Mouse (Mus musculus): ENCODE data around the gene Cryzl1. TPM values are rescaled to one million over a fixed set of nuclear protein-coding genes. Genes with fewer than 3 reads are reported as not detected.

Gene Cryzl1
- total RNA-seq, 2 experiments from 2014 or later = 43.5 to 65.5 TPM

DNA sequence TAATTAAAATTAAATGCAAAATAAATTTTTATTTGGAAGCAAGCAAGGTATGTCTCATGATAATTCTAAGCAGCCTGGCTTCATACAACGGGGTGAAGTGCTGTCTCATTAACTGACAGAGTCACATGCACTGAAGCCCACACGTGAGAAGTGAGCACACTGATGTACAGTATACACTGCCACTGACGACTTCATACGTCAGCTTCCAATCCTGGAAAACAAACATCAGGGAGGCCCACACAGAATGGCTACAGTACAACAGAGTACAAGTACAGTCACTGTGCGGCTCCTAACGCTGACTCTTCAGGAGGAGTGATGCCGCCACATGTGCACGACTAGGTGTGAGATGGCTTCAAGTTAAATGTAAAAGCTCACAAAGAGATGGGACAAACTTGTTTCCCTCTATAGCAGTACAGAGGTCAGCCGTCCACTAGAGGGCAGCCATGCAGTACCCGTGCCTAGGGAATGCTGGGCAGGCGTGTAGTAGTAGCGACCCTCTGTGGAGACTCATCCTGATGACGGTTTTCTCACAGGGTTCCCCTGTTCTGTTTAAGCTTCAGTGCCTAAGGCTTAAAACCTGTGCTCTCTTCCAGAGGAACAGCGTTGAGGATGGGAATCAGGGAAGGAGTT is 34.2 kb downstream of the Cryzl1 start:
- ATAC-seq (replicated peaks; ENCODE audit: poor library complexity, severe bottlenecking) = peak; percentile 96

DNA sequence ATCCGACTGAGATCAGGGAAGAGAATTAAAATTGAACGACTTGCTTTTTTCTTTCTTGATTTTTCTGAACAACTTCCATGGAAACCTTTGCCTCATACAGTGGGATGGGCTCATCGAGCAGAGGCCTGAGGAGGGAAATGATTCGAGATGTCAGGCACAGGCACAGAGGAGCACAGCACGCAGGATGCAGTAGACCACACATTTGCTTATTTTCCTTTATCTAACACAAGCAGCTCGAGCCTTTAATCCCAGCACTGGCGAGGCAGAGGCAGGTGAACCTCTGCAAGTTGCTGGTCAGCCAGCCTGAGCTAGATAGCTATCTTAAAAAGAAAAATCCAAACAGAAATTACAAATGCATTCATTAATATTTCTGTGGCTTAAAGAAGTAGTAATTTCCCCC is 39.0 kb downstream of the Cryzl1 start:
- ATAC-seq (replicated peaks; ENCODE audit: poor library complexity, severe bottlenecking) = no peak

DNA sequence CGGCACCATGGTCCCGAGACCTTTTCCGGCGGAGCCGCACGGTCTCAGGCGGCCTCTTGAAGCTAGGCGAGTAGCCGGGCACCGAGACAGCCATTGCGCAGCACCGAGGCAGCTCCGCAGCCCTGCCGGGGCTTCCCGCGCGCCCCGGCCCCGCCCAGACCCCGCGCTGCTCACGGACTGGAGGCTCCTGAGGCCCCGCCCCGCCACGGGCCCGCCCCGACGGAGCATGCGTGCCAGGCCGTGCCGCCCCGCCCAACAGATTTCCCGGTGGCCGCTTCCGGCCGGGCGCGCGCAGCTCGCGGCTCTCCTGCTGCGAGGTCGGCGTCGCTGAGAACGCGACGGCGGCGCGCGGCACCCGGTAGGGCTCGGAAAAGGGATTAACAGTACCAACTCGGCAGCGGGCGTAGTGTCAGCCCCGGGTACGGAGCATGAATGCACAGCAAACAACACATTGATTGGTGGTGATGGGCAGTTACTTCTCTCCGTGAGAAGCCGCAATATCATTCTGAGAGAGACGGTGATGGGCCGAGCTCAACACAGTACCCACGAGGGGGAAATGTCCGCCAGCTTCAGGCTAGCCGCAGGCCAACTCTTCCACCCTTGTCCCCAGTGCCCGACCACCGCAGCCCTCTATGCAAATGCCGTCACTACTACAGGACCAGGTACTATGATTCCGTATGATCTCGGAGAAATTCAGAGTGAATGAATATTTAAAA is 40.0 kb downstream of the Cryzl1 start, which contains the start of gene Donson:
Donson (minus strand) TSS at position 152 of the 716 bp plus-strand sequence.
- ATAC-seq (replicated peaks; ENCODE audit: poor library complexity, severe bottlenecking) = peak; percentile 86

DNA sequence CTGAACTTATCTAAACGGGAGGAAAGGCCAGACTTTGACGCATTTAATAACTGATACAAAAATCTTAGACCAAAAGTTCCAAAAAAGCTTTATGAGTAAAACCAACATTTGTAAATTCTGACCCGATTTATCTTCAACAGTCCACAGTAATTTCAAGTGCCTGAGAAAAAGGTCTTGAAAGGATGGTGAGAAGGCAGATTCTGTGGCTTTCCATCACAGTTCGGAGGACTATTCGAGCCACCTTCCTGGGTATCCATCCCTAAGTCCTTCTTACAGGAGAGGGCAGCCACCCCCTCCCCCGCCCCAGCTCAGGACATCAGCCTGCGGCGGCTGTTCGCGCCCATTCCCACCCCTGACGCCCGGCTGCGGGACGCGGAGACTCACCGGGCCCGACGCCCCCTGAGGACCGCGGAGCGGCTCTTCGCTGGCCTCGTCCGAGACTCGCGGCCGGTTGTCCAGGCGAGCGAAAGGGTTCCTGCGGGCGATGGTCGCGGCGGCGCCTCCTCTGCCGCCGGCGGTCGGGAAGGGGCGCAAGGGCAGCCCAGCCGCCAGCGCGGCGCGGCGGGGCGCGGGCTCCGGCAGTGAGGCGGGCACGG is 40.7 kb downstream of the Cryzl1 start:
- no peak; the same call in 1 of the 2 replicates for ATAC-seq (replicated peaks; ENCODE audit: poor library complexity, severe bottlenecking)

DNA sequence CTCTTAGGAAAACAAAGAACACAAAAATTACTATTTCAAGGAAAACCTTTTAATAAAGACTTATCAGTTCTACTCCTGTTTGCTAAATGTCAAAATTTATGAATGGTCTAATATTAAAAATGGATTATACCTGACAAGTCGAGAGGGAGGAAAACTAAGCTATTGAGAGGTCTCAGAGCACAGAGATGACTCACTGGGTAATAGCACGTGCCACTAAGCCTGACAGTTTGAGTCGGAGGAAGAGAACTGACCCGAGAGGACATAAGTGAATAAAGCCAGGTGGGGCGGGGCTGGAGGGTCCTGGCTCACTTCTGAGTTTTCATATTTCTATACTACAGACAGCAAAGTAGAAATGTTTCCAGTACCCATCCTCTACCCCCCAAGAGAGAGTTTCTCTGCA is 42.4 kb downstream of the Cryzl1 start:
- ATAC-seq (replicated peaks; ENCODE audit: poor library complexity, severe bottlenecking) = no peak

DNA sequence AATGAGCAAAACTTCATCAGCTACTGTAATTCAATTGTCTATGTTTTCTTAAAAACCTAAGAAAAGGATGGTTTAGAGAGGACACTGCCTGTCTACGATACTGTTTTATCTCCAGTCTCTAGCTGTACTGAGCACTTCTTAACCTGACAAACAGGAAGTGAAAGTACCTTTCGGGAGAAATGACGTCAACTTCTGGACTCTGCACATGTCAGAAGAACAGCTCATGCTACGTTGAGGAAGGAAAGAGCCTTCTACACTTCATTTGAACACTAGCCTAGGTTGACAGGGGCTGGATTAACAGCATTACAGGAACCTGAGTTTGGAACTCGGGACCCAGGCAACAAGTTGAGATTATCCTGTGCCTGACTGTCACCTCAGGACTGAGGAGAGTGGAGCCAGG is 43.2 kb downstream of the Cryzl1 start:
- ATAC-seq (replicated peaks; ENCODE audit: poor library complexity, severe bottlenecking) = peak; percentile 66

DNA sequence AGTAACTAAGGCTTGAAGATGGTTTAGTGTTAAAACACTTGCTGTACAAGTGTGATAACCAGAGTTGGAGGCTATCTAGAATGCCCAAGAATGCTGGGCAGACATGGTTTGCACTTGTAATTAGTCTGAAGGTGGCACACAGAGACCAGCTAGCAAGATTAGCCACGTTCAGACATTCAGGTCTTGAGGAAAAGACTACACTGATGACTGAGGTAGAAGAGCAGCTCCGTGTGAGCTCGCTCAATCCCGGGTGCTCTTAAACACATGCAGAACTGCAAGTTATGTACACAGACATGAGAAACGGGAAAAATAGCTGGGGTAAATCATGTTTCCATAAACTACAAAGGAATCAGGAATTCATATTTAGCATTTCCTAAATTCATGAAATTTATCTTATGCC is 48.1 kb downstream of the Cryzl1 start:
- ATAC-seq (replicated peaks; ENCODE audit: poor library complexity, severe bottlenecking) = no peak

DNA sequence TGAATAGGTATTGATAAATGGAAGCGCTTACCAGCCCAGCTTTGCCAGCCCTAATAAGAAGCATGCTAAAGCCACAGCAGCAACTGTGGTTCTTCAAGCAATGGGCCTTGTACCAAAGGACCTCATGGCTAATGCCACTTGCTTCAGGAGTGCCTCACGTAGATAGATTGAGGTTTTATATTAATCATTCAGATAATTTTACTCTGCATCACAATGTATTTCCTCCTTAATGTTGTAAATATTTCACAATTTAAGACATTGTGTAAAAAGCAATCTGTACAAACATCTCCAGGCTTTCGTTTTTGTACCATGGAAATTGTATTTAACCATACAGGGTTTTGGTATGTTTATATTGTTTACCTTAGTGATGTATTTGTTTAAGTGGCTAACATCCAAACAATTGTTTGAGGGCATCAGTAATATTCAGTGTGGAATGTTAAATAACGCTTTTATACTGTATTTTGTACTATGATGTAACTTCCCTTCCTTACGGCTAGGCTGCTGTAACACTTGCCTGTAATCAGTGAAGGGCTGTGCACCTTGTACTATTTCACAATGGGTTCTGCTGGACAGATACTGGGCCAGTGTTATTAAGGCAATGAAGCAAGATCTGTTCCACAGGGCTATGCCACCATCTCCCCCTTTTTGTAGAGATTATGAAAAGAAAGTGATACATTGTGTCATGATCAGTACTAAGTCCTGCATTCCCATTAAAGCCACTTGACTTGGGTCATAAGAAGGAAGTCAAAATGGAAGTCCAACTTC is 50.4 kb downstream of the Cryzl1 start:
- ATAC-seq (replicated peaks; ENCODE audit: poor library complexity, severe bottlenecking) = peak; percentile 97

DNA sequence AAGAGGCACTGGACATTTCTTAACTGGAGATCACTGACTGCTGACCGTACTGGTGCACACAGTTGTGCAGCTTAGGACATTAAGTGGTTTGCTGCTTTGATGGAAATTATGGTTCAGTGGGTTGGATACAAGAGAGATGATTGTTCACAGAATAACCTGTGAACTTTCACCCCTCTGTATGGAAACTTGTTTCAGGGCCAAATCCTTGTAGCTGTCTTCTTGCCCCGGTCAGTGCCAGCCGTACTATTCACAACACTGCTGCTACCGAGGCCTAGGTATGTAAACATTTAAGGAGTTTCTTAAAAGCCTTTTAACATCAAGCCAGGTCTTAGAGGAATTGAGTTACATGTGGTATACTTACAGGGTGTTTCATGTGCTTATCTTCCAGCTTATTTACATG is 54.3 kb downstream of the Cryzl1 start:
- no peak for ATAC-seq (replicated peaks; ENCODE audit: poor library complexity, severe bottlenecking)

DNA sequence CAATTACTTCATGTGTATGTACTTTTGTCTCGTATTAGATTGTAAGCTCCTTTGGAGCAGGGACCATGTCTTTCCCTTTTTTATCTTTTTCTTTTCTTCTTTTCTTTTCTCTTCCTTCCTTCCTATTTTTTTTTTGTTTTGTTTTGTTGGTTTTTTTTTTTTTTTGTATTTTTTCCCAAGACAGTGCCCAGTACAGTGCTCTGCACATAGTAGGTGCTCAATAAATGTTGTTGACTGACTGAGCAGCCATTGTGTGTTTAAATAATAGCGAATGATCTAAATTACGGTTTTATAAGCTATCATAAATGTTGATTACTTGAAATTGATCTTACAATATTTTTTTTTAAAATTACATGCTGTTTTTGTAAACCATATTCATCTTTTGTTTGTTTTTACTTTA is 65.0 kb downstream of the Cryzl1 start:
- ATAC-seq (replicated peaks; ENCODE audit: poor library complexity, severe bottlenecking) = no peak

DNA sequence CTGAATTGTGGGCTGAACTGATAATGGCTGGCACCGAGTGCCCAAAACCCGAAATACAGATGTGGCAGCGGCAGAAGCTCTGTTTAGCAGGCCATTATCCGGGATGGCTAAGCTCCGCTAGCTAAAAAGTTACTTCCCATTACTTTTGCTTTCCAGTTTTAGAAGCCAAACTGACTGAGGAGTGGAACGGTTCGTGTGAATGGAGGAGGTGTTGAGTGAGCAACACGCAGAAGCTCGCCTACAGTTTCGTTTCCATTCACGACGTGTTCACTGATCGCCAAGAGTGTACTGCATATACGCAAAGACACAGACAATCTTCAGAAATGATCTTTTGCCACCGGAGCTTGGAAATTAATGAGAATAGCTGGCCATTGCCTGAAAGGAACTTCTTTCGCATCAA is 66.4 kb downstream of the Cryzl1 start:
- no peak for ATAC-seq (replicated peaks; ENCODE audit: poor library complexity, severe bottlenecking)

DNA sequence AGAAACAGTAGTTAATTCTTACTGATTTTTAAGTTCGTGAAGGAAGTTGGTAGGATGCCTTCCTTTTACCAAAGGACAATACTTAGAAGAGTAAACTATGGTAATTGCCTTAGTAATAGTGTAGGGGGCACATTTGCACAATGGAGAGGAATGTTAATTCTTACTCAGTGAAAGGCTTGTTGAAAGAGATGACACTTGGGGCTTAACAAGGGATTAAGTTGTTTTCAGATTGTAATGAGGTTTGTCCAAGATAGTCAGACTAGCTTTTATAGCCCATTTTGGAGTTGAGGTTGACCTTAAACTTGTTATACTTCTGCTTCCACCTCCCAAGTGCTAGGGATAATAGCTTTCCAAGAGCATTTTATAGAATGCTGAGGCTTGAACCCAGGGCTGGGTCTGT is 67.4 kb downstream of the Cryzl1 start:
- no peak for ATAC-seq (replicated peaks; ENCODE audit: poor library complexity, severe bottlenecking)

DNA sequence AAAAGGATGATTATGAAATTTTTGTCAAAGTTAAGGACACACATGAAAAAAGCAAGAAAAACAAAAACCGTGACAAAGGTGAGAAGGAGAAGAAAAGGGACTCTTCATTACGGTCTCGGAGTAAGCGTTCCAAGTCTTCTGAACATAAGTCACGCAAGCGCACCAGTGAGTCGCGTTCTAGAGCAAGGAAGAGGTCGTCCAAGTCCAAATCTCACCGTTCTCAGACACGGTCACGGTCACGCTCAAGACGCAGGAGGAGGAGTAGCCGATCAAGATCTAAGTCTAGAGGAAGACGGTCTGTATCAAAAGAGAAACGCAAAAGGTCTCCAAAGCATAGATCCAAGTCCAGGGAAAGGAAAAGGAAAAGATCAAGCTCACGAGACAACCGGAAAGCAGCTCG is 69.0 kb downstream of the Cryzl1 start:
- ATAC-seq (replicated peaks; ENCODE audit: poor library complexity, severe bottlenecking) = no peak

DNA sequence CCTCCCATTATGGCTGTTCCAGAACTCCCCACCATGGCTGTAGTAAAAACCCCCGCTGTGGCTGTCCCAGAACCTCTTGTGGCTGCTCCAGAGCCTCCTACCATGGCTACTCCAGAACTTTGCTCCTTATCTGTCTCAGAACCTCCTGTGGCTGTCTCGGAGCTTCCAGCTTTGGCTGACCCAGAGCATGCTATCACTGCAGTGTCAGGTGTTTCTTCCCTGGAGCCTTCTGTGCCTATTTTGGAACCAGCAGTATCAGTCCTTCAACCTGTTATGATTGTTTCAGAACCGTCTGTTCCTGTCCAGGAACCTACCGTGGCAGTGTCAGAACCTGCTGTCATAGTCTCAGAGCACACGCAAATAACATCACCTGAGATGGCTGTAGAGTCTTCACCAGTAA is 70.3 kb downstream of the Cryzl1 start:
- no peak for ATAC-seq (replicated peaks; ENCODE audit: poor library complexity, severe bottlenecking)

DNA sequence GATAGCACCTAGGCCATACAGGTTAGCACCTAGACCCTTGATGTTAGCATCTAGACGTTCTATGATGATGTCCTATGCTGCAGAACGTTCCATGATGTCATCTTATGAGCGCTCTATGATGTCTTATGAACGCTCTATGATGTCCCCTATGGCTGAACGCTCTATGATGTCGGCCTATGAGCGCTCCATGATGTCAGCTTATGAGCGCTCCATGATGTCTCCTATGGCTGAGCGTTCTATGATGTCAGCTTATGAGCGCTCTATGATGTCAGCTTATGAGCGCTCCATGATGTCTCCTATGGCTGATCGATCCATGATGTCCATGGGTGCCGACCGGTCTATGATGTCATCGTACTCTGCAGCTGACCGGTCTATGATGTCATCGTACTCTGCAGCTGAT is 71.5 kb downstream of the Cryzl1 start:
- ATAC-seq (replicated peaks; ENCODE audit: poor library complexity, severe bottlenecking) = no peak

DNA sequence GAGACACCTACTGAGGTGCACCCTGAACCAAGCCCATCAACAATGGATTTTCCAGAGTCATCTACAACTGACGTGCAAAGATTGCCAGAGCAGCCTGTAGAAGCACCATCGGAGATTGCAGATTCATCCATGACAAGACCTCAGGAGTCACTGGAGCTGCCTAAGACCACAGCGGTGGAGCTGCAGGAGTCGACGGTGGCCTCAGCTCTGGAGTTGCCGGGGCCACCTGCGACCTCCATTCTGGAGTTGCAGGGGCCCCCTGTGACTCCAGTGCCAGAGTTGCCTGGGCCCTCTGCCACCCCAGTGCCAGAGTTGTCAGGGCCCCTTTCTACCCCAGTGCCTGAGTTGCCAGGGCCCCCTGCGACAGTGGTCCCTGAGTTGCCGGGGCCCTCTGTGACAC is 73.5 kb downstream of the Cryzl1 start:
- no peak for ATAC-seq (replicated peaks; ENCODE audit: poor library complexity, severe bottlenecking)

DNA sequence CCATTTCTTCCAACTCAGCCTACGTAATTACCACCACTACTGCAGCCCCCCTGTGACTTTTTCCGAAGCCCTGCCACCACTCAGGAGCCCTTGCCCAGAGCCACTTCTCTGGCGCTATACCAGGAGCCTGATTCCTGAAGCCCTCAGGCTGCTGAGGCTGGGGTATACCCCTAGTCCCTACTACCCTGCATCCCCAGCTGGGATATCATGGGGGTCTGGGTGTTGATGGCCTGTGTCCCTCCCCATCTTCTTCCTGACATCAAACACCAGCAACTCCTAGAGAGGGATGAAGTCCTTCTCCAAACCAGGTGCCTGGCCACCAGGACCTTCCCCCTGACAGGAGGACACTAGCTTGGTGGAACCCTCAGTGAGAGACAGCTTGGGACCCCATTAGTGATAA is 76.6 kb downstream of the Cryzl1 start:
- ATAC-seq (replicated peaks; ENCODE audit: poor library complexity, severe bottlenecking) = no peak

DNA sequence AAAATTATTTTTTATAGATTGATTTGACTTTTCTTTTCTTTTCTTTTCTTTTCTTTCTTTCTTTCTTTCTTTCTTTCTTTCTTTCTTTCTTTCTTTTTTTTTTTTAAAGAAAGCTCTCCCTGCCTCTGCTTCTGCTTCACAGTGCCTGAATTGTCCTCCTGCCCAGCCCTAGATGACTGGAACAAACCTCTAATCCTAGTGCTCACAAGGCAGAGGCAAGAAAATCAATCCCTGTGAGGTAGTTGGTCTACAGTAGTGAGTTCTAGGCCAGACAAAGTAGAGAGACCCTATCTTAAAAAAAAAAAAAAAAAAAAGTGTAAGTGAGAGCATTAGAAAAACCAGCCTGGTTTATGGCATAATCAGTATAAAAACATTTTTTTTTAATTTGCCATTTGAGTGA is 79.0 kb downstream of the Cryzl1 start:
- ATAC-seq (replicated peaks; ENCODE audit: poor library complexity, severe bottlenecking) = no peak

DNA sequence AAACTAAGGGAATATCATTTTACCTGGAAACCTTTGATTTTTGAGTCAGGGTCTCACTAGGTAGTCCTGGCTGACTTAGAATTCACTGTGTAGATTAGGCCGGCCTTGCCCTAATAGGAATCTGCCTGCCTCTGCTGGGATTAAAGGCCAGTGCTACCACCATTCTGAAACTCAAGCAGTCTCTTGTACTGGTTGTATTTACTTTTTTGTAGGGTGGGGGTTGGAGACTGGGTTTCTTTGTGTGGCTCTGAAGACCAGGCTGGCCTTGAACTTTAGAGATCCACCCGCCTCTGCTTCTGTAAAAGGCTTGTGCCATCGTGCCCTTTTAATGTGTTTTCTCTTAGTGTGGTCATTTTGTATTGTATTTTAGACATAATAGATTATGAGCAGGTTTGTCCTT is 79.5 kb downstream of the Cryzl1 start:
- no peak for ATAC-seq (replicated peaks; ENCODE audit: poor library complexity, severe bottlenecking)

DNA sequence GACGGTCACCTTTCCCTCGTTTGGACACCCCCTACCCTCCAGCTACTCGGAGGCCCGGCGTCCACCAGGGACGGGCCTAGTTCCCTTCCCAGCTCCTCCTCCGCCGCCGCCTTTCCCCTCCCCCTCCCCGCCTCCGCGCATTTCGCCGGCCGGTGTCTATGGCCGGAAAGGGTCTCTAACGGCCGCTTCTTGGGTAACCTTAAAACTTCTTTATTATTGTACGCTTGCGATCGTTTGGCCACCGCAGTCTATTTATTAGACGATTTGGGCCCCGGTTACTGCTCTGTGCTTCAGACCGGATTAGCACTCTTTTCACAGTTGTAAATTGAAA is 80.6 kb downstream of the Cryzl1 start:
- ATAC-seq (replicated peaks; ENCODE audit: poor library complexity, severe bottlenecking) = peak; percentile 48
